ENCODE assay signal across 8 mouse cellular contexts in genomic region chr12:70112090-70112383, GRCm38 (mm10). TPM values are rescaled to one million over a fixed set of nuclear protein-coding genes. Genes with fewer than 3 reads are reported as not detected.
DNase-seq lines count a peak whose midpoint lies in the region; ATAC-seq and TF ChIP-seq lines count a peak whose summit lies in the region.

No protein-coding gene starts in this region.

- peak overlapping the region; percentile 74 for H3K4me3 ChIP-seq in cerebellum, adult 2 months (replicated peaks; ENCODE audit: insufficient read depth, low read depth, low read length)
- peak overlapping the region; percentile 95 for H3K4me3 ChIP-seq in megakaryocyte, embryonic 14.5 days (replicated peaks)
- peak overlapping the region; percentile 90 for H3K4me3 ChIP-seq in limb, embryonic 13.5 days
- H3K4me3 ChIP-seq in stomach, embryonic 15.5 days (replicated peaks), result peak overlapping the region; percentile 87

- peaks cover 2% of the 10 kb centered on the region; the same call in 1 of the 2 replicates for H3K4me1 ChIP-seq in cerebellum, adult 2 months (ENCODE audit: control insufficient read depth, insufficient read depth, low read length)
- H3K4me1 ChIP-seq in megakaryocyte, embryonic 14.5 days, result peaks cover 48% of the 10 kb centered on the region
- peaks cover 29% of the 10 kb centered on the region for H3K4me1 ChIP-seq in limb, embryonic 13.5 days
- peaks cover 12% of the 10 kb centered on the region for H3K4me1 ChIP-seq in stomach, embryonic 15.5 days

- TF ChIP-seq CTCF in cerebellum, adult 2 months (IDR thresholded peaks at IDR 0.05; ENCODE audit: borderline replicate concordance, insufficient read depth, low read depth, low read length), result no peak

- H3K4me2 ChIP-seq in limb, embryonic 13.5 days (replicated peaks), result peak overlapping the region; percentile 96
- peak overlapping the region; percentile 96 for H3K4me2 ChIP-seq in stomach, embryonic 15.5 days

- TF ChIP-seq POLR2A in cerebellum, adult 2 months (IDR thresholded peaks at IDR 0.05; ENCODE audit: borderline replicate concordance, insufficient read depth, low read length), result no peak

- no peaks in the 10 kb centered on the region for H3K27me3 ChIP-seq in cerebellum, adult 2 months (ENCODE audit: control insufficient read depth, insufficient read depth, low read length)
- peaks cover 11% of the 10 kb centered on the region for H3K27me3 ChIP-seq in megakaryocyte, embryonic 14.5 days (replicated peaks)
- peaks cover 22% of the 10 kb centered on the region for H3K27me3 ChIP-seq in limb, embryonic 13.5 days
- no peaks in the 10 kb centered on the region for H3K27me3 ChIP-seq in stomach, embryonic 15.5 days (replicated peaks)

- H3K9ac ChIP-seq in limb, embryonic 13.5 days, result peak overlapping the region; percentile 89
- H3K9ac ChIP-seq in stomach, embryonic 15.5 days, result no peak overlapping the region

- peaks cover 11% of the 10 kb centered on the region for H3K36me3 ChIP-seq in megakaryocyte, embryonic 14.5 days (replicated peaks; ENCODE audit: low read length)
- no peaks in the 10 kb centered on the region for H3K36me3 ChIP-seq in limb, embryonic 13.5 days
- no peaks in the 10 kb centered on the region for H3K36me3 ChIP-seq in stomach, embryonic 15.5 days

- 5% methylated on average over 16 of the region's 16 CpGs for WGBS in cerebellum, adult 2 months
- WGBS in limb, embryonic 13.5 days, result 4% methylated on average over 16 of the region's 16 CpGs
- WGBS in stomach, embryonic 15.5 days, result 4% methylated on average over 16 of the region's 16 CpGs

- no peak for ATAC-seq in megakaryocyte, adult 5-6 weeks (ENCODE audit: poor library complexity, severe bottlenecking)
- no peak for ATAC-seq in limb, embryonic 13.5 days (ENCODE audit: low FRiP score, low read depth)
- ATAC-seq in stomach, embryonic 15.5 days (ENCODE audit: insufficient read depth, low FRiP score, low read depth), result no peak

- no peaks in the 10 kb centered on the region for H3K9me3 ChIP-seq in megakaryocyte, embryonic 14.5 days
- no peaks in the 10 kb centered on the region for H3K9me3 ChIP-seq in limb, embryonic 13.5 days
- no peaks in the 10 kb centered on the region for H3K9me3 ChIP-seq in stomach, embryonic 15.5 days

- no peak overlapping the region for H3K27ac ChIP-seq in cerebellum, adult 2 months (ENCODE audit: insufficient read depth, low read length)
- no peak overlapping the region; the same call in 1 of the 2 replicates for H3K27ac ChIP-seq in limb, embryonic 13.5 days
- H3K27ac ChIP-seq in stomach, embryonic 15.5 days, result peak overlapping the region; percentile 91

- no peak for DNase-seq in cerebellum, adult 2 months
- DNase-seq in cerebellum, adult 11 months, result no peak
- no peak for DNase-seq in kidney, postnatal 14 days
- no peak for DNase-seq in frontal cortex, adult 2 months (ENCODE audit: extremely low spot score in 1 of 2, low spot score in 1 of 2)

RNA-seq across cellular contexts. Expression of gene Nin, which starts 1.5 kb away (rescaled TPM):
- polyA plus RNA-seq in cerebellum, adult 2 months (2012; rRNA removed), result 7.2 and 7.4 TPM in 2 replicates
- 2.2 and 5.0 TPM in 2 replicates for polyA plus RNA-seq in megakaryocyte, embryonic 14.5 days (2012; ENCODE audit: insufficient read depth, low replicate concordance)
- total RNA-seq in megakaryocyte, adult 5-6 weeks (2015), result 154 and 171 TPM in 2 replicates
- total RNA-seq in megakaryocyte, adult 5-6 weeks (2017), result 227 and 264 TPM in 2 replicates
- 11.0 and 11.4 TPM in 2 replicates for polyA plus RNA-seq in limb, embryonic 13.5 days (2015; fragmentation: Nextera tagmentation; extraction: Ambion mirVana)
- polyA plus RNA-seq in stomach, embryonic 15.5 days (2015; fragmentation: Nextera tagmentation; extraction: Ambion mirVana), result 11.0 and 11.6 TPM in 2 replicates
- 33.8 and 38.5 TPM in 2 replicates for polyA plus RNA-seq in frontal cortex, adult 2 months (2012; rRNA removed)

RNA-seq across cellular contexts. Expression of gene Abhd12b, which starts 41.9 kb away (rescaled TPM):
- polyA plus RNA-seq in cerebellum, adult 2 months (2012; rRNA removed), result not detected in 2 replicates
- not detected in 2 replicates for polyA plus RNA-seq in megakaryocyte, embryonic 14.5 days (2012; ENCODE audit: insufficient read depth, low replicate concordance)
- total RNA-seq in megakaryocyte, adult 5-6 weeks (2015), result not detected in 2 replicates
- total RNA-seq in megakaryocyte, adult 5-6 weeks (2017), result not detected in 2 replicates
- polyA plus RNA-seq in limb, embryonic 13.5 days (2015; fragmentation: Nextera tagmentation; extraction: Ambion mirVana), result not detected in 2 replicates
- polyA plus RNA-seq in stomach, embryonic 15.5 days (2015; fragmentation: Nextera tagmentation; extraction: Ambion mirVana), result not detected in 2 replicates
- 0.40 and 0.53 TPM in 2 replicates for polyA plus RNA-seq in frontal cortex, adult 2 months (2012; rRNA removed)
